Mouse (Mus musculus): ENCODE results near the gene Uba52.
A peak's percentile ranks its signal among the peaks of the same experiment; 100 is the strongest.
"Not testable (repeated sequence)": the region's sequence is repeated elsewhere in the genome, so short reads cannot be mapped to it uniquely, and the experiment has no call there.

The Uba52 gene

GRCm38 (mm10) chr8:70530314-70530713 is 19.7 kb upstream of the Uba52 start:
- no peak for DNase-seq (ENCODE audit: low spot score in 2 of 2)

DNA sequence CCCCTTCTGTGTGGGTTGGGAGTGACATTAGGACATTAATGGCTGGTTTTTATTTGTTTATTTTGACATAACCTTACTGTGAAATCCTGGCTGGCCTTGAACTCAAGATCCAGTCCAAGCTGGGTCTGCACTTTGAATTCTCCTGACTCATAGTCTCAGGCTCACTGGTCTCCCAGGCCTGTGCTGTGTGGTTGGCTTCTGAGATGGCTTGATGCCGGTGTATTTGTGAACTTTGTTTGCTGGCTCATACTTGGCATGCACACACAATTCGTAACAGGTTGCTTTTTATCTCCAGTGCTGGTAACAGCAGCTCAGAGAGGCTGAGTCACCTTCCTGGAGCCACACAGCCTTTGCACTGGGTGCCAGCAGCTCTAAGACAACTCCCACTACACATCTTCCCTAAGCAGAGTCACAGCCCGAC is 19.1 kb upstream of the Uba52 start:
- no peak for DNase-seq (ENCODE audit: low spot score in 2 of 2)

- no peak for DNase-seq (ENCODE audit: low spot score in 2 of 2)
Measured at GRCm38 (mm10) chr8:70529299-70529698, 18.7 kb upstream of the Uba52 start.

- no peak for DNase-seq (ENCODE audit: low spot score in 2 of 2)
Measured at GRCm38 (mm10) chr8:70528182-70528797, 17.7 kb upstream of the Uba52 start.

DNA sequence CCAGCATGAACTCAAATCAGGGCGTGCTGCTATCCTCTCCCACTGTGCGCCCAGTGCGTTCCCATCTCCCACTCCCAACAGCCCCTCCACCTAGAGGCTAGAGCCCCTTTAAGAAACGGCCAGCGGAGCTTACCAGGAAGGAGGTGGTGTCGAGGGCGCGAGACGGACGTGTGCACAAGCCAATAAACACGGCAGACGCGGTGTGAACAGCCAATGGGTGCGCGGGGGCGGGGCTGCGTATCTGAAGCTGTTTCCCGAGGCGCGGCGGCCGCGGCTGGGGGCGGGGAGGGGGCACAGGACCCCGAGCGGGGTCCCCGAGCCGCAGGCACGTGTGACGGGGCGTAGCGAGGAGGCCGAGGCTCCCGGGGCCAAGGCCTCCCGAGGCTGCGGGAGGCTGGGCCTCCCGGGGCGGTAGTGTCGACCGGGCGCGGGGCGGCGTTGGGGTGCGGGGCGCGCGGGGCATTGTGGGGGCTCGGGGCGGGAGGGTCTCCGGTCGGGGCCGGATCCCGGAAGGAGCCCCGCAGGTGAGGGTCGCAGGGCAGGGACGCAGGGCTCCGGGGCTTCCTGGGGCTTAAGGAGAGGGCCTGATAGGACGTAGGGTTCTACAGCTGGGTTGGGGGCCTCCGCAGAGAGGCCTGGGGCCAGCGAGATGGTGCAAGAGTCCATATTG is 17.0 kb upstream of the Uba52 start, which contains the start of the genes Fkbp8 and Kxd1:
TSS of gene Fkbp8 (plus strand) at position 213 of the 670 bp plus-strand sequence.
TSS of gene Kxd1 (minus strand) at position 445 of the 670 bp plus-strand sequence.
- DNase-seq (ENCODE audit: low spot score in 2 of 2) = peak; percentile 95 to 96

GRCm38 (mm10) chr8:70527111-70527511 is 16.5 kb upstream of the Uba52 start:
- no peak for DNase-seq (ENCODE audit: low spot score in 2 of 2)

GRCm38 (mm10) chr8:70522592-70523403 is 12.2 kb upstream of the Uba52 start:
- DNase-seq (ENCODE audit: low spot score in 2 of 2) = peak; percentile 96

DNA sequence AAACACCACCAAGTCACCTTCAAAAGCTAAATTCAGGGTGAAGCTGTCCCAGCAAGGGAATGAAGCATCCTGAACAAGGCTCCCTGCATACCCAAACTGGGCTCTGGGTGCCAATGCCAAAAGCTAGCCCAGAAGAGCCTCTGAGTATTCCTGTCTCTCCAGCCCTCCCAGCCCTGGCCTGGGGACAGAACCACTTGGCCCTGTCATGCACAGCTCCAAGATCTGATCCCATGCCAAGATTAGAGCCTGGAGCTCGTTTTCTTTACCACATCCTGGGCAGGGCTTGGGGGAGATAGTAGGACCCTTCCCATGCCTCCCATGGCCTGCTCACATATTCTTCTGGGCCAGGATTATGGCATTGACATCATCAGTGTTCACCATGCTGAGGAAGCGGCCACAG is 9.0 kb upstream of the Uba52 start:
- DNase-seq (ENCODE audit: low spot score in 2 of 2) = no peak

DNA sequence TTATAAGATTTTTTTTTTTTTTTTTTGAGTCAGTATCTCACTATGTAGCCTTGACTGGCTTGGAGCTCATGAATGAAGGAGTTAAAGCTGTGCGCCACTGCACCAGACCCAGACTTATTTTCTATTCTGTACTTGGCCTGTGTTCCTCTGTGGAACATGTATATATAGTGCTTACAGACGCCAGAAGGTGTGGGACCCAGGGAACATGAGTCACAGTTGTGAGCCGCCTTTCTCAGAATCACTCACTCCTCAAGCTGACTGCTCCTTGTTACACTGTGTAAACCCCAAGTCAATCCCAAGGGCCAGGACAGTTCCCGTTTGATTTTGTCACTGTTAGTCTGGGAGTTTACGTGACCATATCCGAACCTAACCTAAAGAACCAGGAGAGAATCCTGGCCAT is 8.4 kb upstream of the Uba52 start:
- DNase-seq (ENCODE audit: low spot score in 2 of 2) = no peak

DNA sequence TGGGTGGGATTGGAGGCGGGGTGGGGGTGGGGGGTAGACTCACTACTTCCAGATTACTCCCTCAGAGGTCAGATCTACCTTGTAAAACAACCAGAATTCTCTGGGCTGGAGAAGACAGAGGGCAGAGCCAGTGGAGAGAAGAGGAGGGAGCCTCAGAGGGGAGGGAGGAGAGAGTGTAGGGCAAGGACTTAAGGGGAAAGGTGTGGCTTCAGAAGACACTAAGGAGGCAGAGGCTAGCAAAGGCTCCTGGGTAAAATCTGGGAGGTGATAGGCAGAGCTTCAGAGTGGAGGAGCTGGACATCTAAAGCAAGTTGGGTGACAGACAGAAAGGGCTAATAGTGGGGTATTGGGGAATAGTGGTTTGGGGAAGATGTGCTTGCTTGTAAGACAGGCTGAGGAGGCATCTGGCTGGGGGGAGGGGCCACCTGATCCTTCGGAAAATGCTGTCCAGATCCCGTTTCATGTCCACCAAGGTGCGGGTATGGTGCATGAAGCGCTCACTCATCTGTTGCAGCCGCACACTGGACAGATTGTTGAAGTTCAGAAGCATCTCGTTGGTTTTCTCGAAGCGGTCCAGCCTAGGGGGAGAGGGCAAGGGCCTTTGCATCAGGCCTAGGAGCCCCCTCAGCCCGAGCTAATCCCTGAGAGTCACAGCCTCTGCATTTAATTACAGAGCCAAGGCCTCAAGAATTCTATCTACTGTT is 7.5 kb upstream of the Uba52 start:
- DNase-seq (ENCODE audit: low spot score in 2 of 2) = no peak

GRCm38 (mm10) chr8:70513441-70513840 is 2.8 kb upstream of the Uba52 start:
- no peak for DNase-seq (ENCODE audit: low spot score in 2 of 2)

GRCm38 (mm10) chr8:70512253-70512903 is 1.8 kb upstream of the Uba52 start:
- DNase-seq (ENCODE audit: low spot score in 2 of 2) = no peak

GRCm38 (mm10) chr8:70511770-70512169 is 1.2 kb upstream of the Uba52 start:
- no peak for DNase-seq (ENCODE audit: low spot score in 2 of 2)

DNA sequence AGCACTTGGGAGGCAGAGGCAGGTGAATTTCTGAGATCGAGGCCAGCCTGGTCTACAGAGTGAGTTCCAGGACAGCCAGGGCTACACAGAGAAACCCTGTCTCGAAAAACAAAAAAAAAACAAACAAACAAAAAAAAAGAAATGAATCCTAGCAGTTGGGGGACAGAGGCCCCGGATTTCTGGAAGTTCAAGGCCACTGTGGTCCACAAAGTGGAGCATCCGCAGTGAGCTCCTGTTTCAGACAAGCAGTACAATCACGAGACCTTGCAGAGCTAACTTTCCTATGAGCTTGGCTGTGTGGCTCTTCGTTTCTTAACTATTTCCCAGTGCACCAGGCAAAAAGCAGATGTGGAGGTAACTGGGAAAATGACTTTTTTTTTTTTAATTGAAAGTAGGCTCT is 573 bp upstream of the Uba52 start:
- DNase-seq (ENCODE audit: low spot score in 2 of 2) = not testable (repeated sequence)

DNA sequence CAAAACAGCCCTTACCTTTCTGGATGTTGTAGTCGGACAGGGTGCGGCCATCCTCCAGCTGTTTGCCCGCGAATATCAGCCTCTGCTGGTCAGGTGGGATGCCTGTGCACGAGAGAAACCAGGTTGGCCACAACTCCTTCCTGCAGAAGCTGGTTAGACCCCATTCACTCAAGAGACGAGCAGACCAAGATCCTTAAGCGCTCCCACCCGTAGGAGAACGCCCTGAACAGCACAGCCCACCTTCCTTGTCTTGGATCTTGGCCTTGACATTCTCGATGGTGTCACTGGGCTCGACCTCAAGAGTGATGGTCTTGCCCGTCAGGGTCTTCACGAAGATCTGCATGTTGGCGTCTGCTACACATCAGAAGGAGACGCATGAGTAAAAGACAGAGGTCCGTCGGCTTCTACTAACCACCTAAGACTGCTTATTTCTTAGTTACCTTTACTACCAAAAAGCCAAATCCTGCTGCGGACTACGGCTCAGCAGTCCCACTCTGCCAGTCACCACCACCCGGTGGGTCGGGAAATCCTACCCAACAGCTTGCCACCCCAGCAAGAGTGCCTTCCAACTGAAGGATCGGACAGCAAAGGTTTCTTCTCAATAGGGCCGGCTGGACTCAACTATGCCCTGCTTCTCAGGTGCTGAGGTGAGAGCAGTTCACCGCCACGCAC is 1.2 kb downstream of the Uba52 start:
- no peak for DNase-seq (ENCODE audit: low spot score in 2 of 2)

- DNase-seq (ENCODE audit: low spot score in 2 of 2) = no peak
Measured at GRCm38 (mm10) chr8:70507027-70507393, 3.6 kb downstream of the Uba52 start.

GRCm38 (mm10) chr8:70506328-70507026 is 4.1 kb downstream of the Uba52 start, which contains the start of gene Rex1bd:
Gene Rex1bd (minus strand): TSS chr8:70506752.
- DNase-seq (ENCODE audit: low spot score in 2 of 2) = peak; percentile 94 to 95

DNA sequence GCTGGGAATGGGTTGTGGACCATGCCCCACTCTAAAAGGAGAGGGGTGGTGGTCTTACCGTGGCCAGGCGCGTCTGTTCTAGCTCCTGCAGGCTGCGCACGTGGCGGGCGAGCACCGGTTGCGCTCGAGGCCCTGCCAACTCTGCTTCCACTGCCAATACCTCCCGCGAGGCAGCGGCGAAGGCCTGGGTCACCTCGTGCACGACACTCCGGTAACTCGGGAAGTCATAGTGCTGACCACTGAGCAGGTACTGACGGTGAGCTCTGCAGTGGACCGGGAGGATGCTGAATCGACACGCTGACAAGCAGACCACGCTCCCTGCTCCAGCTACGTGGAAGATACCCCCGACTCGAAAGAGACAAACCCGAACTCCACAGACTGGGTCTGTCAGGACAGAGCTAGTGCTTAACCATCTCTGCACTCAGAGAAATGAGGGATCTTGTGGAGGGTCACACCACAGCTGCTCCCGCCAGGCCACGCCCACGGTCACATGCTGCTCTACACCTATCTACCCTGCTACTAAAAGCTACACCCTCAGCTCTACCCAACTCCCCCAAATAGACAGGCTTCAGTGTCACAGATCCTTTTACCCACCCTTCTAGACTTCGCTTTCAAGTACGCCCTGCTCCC is 4.8 kb downstream of the Uba52 start:
- no peak for DNase-seq (ENCODE audit: low spot score in 2 of 2)

- DNase-seq (ENCODE audit: low spot score in 2 of 2) = peak; percentile 69 to 79
Measured at GRCm38 (mm10) chr8:70504851-70505250, 5.8 kb downstream of the Uba52 start.

DNA sequence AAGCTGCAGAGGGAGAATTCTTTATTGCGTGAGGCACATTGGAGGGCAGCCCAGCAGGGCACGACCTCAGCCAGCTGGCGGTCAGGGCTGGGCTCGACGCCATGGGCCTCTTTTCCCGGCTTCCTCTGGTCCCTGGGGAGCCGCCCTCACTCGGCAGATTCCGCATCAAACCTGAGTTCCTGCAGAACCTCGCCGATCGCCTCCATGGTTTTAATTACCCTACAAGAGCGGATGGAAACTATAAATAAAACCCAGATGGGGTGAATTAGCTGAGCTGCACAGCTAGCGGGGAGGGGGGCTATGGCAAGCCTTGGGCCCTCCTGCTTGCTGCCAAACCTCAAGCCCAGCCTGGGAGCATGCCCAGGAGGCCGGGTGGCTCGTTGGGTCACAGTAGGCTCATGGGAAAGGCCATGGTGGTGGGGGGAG is 6.3 kb downstream of the Uba52 start:
- no peak for DNase-seq (ENCODE audit: low spot score in 2 of 2)
